Mouse (Mus musculus) heart, postnatal 0 days (tissue): ENCODE measurements around the gene Rfx4.

Source experiments
- CTCF ChIP-seq: IDR thresholded peaks from 2 replicates; pipeline ENCODE4 v1.5.1; 2016; ENCODE audit warnings: antibody characterized with exemption, control low read depth, low read depth
- EP300 ChIP-seq: IDR thresholded peaks from 2 replicates; pipeline ENCODE4 v1.6.1; 2016; ENCODE audit warnings: antibody characterized with exemption, low read depth

DNA sequence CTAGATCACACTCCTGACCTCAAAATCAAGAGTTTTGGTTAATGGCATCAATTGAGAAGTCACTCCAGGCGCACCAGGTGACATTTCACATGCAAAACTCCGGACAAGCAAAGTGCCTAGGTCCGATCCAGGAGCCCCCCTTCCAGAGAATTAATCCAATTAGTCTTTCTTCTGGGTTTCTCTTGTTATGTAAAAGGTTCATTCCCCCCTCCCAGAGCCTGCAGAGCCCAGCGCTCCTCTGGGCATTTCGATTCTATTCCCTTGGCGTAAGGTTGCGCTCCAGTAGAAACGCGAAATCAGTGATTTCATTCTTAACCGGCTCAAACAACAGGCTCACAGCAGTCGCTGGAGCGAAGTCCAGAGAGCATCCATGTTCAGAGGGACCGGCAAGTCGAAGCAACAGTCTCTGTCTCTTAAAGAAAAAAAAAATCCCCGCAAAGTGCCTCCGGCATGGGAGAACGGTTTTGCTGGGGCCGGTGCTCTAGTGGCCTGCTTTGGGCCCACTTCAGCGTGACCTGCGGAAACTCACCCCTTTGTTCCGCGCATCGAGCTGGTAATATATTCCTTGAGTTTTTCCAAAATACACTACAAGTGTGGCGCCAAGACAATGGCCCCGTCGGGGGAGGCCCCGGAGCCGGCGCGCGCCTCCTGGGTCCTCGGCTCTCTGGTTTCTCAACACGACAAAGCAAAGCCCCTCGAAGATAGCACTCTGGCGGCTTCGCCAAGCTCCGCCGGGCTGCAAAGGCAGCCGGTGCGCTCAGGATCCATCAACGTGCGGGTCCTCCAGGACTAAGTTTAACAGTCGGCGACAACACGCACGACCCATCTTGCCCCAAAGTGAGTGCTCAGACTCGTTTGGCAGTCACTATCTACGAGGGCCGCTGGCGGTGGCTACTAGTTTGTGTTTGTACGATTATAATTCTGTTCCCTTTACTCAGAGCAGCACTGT, 2.9 kb downstream of the Rfx4 start:
- no peak for TF ChIP-seq CTCF
- TF ChIP-seq EP300: no peak
